8 mouse cellular contexts compared by ENCODE assay signal in the genomic region with DNA sequence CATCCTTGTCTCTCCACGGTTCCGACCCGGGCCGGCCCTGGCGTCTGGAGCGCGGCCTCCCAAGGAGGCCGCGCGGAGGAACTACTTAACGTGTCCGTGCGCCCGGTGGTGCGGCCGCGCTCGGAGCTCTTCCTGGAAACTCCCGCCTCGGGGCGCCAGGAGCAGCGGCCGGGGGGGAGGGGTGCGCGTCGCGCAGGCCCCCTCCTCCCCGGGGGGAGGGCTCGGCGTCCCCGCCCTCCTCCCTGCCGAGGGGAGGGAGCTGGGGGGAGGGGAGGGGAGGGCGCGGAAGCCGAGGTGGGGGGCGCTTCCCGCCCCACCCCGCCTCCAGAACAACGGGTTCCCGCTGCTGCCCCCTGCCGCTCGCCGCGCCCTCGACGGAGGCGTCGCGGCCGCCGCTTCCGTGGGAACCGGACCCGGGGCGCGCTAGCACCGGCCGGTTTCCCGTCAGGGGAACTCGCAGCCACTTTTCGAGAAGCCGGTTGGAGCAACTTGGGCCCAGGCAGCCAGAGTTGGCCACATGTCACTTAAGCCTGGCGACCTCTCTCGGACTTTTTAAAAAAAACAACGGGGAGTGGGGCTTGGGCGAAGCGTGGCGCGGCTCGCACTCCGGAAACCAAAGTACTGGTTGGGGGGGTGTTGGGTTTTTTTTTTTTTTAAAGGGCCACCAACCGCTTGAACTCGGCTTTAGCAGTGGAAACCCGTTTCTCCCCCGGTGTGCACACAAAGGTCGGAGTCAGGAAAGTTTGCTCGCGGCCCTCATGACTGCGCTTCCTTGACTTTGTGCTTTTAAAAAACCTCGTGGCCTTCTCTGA. TPM values are rescaled to one million over a fixed set of nuclear protein-coding genes. Genes with fewer than 3 reads are reported as not detected.
DNase-seq lines count a peak whose midpoint lies in the region; ATAC-seq and TF ChIP-seq lines count a peak whose summit lies in the region.

No protein-coding gene starts in this region.

- peak overlapping the region; percentile 46 for H3K4me3 ChIP-seq in hindbrain, embryonic 11.5 days (ENCODE audit: low read depth, low read length)
- peak overlapping the region; percentile 72 for H3K4me3 ChIP-seq in lung, postnatal 0 days (ENCODE audit: low read depth, low read length)

- TF ChIP-seq CTCF in lung, postnatal 0 days (IDR thresholded peaks at IDR 0.05) = peak; percentile 76

- peak; percentile 75 for ATAC-seq in hindbrain, embryonic 11.5 days (ENCODE audit: low FRiP score)
- ATAC-seq in lung, postnatal 0 days = peak; percentile 70

- no peaks in the 10 kb centered on the region for H3K9me3 ChIP-seq in hindbrain, embryonic 11.5 days (ENCODE audit: control insufficient read depth, low read length)
- H3K9me3 ChIP-seq in lung, postnatal 0 days (ENCODE audit: low read length) = no peaks in the 10 kb centered on the region

- WGBS in hindbrain, embryonic 11.5 days = under 1% methylated on average over 46 of the region's 80 CpGs
- WGBS in lung, postnatal 0 days = 1% methylated on average over 41 of the region's 80 CpGs

- H3K36me3 ChIP-seq in hindbrain, embryonic 11.5 days (ENCODE audit: control insufficient read depth, insufficient read depth, low read length) = no peaks in the 10 kb centered on the region
- no peaks in the 10 kb centered on the region for H3K36me3 ChIP-seq in lung, postnatal 0 days (ENCODE audit: insufficient read depth, low read length)

- H3K27me3 ChIP-seq in hindbrain, embryonic 11.5 days (ENCODE audit: control insufficient read depth, insufficient read depth, low read length) = no peaks in the 10 kb centered on the region
- H3K27me3 ChIP-seq in lung, postnatal 0 days (replicated peaks; ENCODE audit: insufficient read depth, low read length) = no peaks in the 10 kb centered on the region

- peak overlapping the region; percentile 84 for H3K9ac ChIP-seq in hindbrain, embryonic 11.5 days (ENCODE audit: low read depth, low read length)
- H3K9ac ChIP-seq in lung, postnatal 0 days (replicated peaks; ENCODE audit: low read depth) = peak overlapping the region; percentile 87

- peaks cover 8% of the 10 kb centered on the region for H3K4me1 ChIP-seq in hindbrain, embryonic 11.5 days (replicated peaks; ENCODE audit: control insufficient read depth, insufficient read depth, low read length)
- H3K4me1 ChIP-seq in lung, postnatal 0 days (ENCODE audit: insufficient read depth, low read depth, low read length) = peaks cover 4% of the 10 kb centered on the region; the same call in 1 of the 2 replicates

- peak; percentile 99 for DNase-seq in Muller cell, postnatal 12 days (ENCODE audit: inconsistent ontology term)
- peak; percentile 79 for DNase-seq in cerebellum, adult 9-11 months
- DNase-seq in frontal cortex, postnatal 10 days (ENCODE audit: low spot score in 2 of 2) = peak; percentile 62 to 76
- peak; percentile 95 for DNase-seq in hindbrain, embryonic 11.5 days (ENCODE audit: low spot score)
- peak; percentile 84 to 87 for DNase-seq in layer of hippocampus, postnatal 10 days (ENCODE audit: low spot score in 2 of 2)
- DNase-seq in lung, postnatal 0 days (ENCODE audit: low spot score) = peak; percentile 97
- peak; percentile 75 for DNase-seq in ovary, postnatal 10 days (ENCODE audit: low spot score)
- DNase-seq in thymus, postnatal 0 days (ENCODE audit: low spot score) = peak; percentile 98

- peak; percentile 35; the same call in 1 of the 2 replicates for TF ChIP-seq EP300 in lung, postnatal 0 days (IDR thresholded peaks at IDR 0.05)

- H3K4me2 ChIP-seq in hindbrain, embryonic 11.5 days (replicated peaks; ENCODE audit: low read depth, low read length) = peak overlapping the region; percentile 65
- peak overlapping the region; percentile 59 for H3K4me2 ChIP-seq in lung, postnatal 0 days (replicated peaks; ENCODE audit: low read depth, low read length)

- H3K27ac ChIP-seq in hindbrain, embryonic 11.5 days (ENCODE audit: low read depth, low read length) = peak overlapping the region; percentile 100
- peak overlapping the region; percentile 100 for H3K27ac ChIP-seq in lung, postnatal 0 days (ENCODE audit: low read length)

RNA-seq across cellular contexts. Expression of gene Arid1a, which starts 57.6 kb away (rescaled TPM):
- polyA plus RNA-seq in hindbrain, embryonic 11.5 days (2014; fragmentation: Nextera tagmentation; extraction: Ambion mirVana) = 40.8 and 51.6 TPM in 2 replicates
- total RNA-seq in layer of hippocampus, postnatal 10 days (2021) = 10 to 100 TPM; 74.6 to 76.4 TPM
- polyA plus RNA-seq in lung, postnatal 0 days (2015; fragmentation: Nextera tagmentation; extraction: Ambion mirVana) = 13.7 and 18.6 TPM in 2 replicates
- polyA plus RNA-seq in thymus, postnatal 0 days (2015; fragmentation: Nextera tagmentation; extraction: Ambion mirVana) = 25.3 and 36.5 TPM in 2 replicates

Comparison
In these comparisons a context has a peak if more than half of its experiments do, and no peak if none do; other contexts are left out.
1. Peak in every context shown above with its lines: DNase-seq, ATAC-seq, H3K4me3 ChIP-seq and H3K27ac ChIP-seq.